Mouse (Mus musculus) CH12.LX (cell line): ENCODE measurements around the gene Adh1.

Experiments
- MAZ ChIP-seq: IDR thresholded peaks from 2 replicates; pipeline ENCODE4 v1.6.1; 2012; ENCODE audit warnings: low read depth, mild to moderate bottlenecking, inconsistent platforms, low read length, improper control_type of control experiment, moderate library complexity
- MEF2A ChIP-seq: IDR thresholded peaks from 2 replicates; pipeline ENCODE4 v1.6.1; 2014; ENCODE audit warnings: low read depth, mild to moderate bottlenecking, inconsistent platforms, low read length, improper control_type of control experiment, borderline replicate concordance
- POLR2A ChIP-seq: IDR thresholded peaks from 2 replicates; pipeline ENCODE4 v1.6.1; 2011; ENCODE audit warnings: low read depth, mild to moderate bottlenecking, improper control_type of control experiment, low read length

- TF ChIP-seq MAZ = no peak
- no peak for TF ChIP-seq MEF2A
- no peak for TF ChIP-seq POLR2A
These were observed 50.2 kb downstream of the Adh1 start for GRCm38 (mm10) chr3:138311015-138311414.
